Mouse (Mus musculus): ENCODE measurements around the gene Prr5l. TPM values are rescaled to one million over a fixed set of nuclear protein-coding genes. Genes with fewer than 3 reads are reported as not detected.
A peak's percentile ranks its signal among the peaks of the same experiment; 100 is the strongest.

The Prr5l gene
- polyA plus RNA-seq, 1 experiment from 2014 or later, result 40.5 TPM

DNA sequence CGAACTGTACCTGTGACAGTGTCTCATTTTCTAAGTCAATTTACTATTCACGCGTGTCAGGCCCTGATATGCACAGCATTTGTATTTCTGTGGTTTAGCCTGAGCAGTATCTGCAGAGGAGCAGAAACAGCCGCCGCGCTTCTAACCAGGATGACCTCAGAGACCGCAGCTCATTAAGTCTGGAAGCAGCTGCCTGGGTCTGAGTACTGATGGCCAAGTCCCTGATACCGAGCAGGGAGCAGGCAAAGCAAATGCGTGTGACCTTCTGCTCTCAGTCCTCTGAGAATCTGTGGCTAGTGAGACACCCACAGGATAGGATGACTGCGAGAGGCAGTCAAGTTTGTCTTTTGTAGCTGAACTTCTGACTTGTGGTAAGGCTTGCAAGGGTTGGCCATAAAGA is 120.4 kb downstream of the Prr5l start:
- H3K27me3 ChIP-seq (replicated peaks; ENCODE audit: insufficient read depth, low read length), result no peaks in the 10 kb centered on the region
- no peaks in the 10 kb centered on the region for H3K9me3 ChIP-seq (ENCODE audit: low read length)
- ATAC-seq, result peak; percentile 59
- no peaks in the 10 kb centered on the region; the same call in 1 of the 2 replicates for H3K4me1 ChIP-seq (ENCODE audit: insufficient read depth, low read depth, low read length)
- WGBS, result 54% methylated on average over 10 of the region's 10 CpGs
- no peaks in the 10 kb centered on the region for H3K36me3 ChIP-seq (ENCODE audit: insufficient read depth, low read length)
- no peak for TF ChIP-seq CTCF (IDR thresholded peaks at IDR 0.05)
- TF ChIP-seq EP300 (IDR thresholded peaks at IDR 0.05), result no peak
- peak overlapping the region; percentile 64 for H3K27ac ChIP-seq (ENCODE audit: low read length)
- H3K4me2 ChIP-seq (replicated peaks; ENCODE audit: low read depth, low read length), result no peak overlapping the region
- no peak overlapping the region for H3K9ac ChIP-seq (replicated peaks; ENCODE audit: low read depth)
- no peak overlapping the region for H3K4me3 ChIP-seq (ENCODE audit: low read depth, low read length)
- DNase-seq (ENCODE audit: low spot score), result peak; percentile 58

DNA sequence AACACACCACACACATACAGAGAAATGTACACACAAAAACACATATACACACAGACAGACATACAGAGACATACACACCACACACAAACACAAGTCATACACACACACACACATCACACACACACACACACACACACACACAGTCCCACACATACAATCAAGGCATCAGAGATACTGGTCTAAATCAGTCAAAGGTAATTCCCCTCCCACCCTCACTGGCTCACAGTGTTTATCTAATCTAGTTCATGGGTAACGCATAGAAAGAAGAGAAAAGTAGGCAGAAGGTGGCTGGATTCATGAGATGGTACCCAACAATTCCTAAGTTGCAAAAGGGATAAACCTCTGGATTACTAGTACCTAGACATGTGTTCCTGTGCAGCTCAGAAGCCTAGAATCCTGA is 120.9 kb downstream of the Prr5l start:
- Histone ChIP-seq H3K9ac (replicated peaks; ENCODE audit: low read depth) (no peak overlapping the region), H3K36me3 (ENCODE audit: insufficient read depth, low read length) (no peaks in the 10 kb centered on the region), H3K27ac (ENCODE audit: low read length) (no peak overlapping the region), H3K9me3 (ENCODE audit: low read length) (no peaks in the 10 kb centered on the region), H3K27me3 (replicated peaks; ENCODE audit: insufficient read depth, low read length) (no peaks in the 10 kb centered on the region), H3K4me3 (ENCODE audit: low read depth, low read length) (no peak overlapping the region), H3K4me2 (replicated peaks; ENCODE audit: low read depth, low read length) (no peak overlapping the region), H3K4me1 (ENCODE audit: insufficient read depth, low read depth, low read length) (no peaks in the 10 kb centered on the region; the same call in 1 of the 2 replicates)
- DNase-seq (ENCODE audit: low spot score) (no peak), ATAC-seq (no peak)
- TF ChIP-seq CTCF (IDR thresholded peaks at IDR 0.05) (no peak), EP300 (IDR thresholded peaks at IDR 0.05) (no peak)
- whole genome bisulfite sequencing, result 70% methylated on average over 1 of the region's 1 CpGs

DNA sequence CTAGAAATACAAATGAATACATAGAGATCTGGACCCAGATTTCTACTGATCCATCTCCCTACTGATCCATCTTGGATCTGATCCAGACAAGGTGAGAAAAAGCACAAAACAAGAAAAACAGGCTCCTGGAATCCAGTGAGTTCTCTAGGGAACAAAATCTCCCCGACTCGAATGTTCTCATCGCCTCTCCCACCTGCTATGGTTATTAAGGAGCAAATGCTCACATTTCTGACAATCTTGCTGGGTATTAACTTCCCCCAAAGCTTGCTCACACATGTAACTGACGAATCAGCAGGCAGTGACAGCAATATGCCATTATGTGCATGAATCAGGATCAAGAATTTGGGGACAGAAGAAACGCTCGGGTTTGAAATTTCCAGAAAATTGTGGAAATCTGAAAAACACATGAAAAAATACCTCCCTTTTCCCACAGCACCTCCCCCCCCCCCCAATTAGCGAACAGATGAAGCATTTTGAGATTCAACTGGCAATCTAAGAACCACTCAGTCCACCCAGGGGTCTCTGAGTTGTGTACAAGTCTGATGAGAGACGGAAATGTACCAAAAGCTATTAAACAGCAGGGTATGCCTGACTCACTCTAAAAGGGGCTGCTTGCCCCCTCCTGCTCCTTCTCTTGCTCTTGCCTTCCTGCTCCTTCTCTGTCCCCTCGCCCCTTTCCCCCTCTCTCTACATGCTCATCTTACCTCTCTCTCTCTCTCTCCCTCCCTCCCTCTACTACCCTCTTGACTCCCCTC is 123.1 kb downstream of the Prr5l start:
- Histone ChIP-seq H3K4me1 (ENCODE audit: insufficient read depth, low read depth, low read length) (peaks cover 4% of the 10 kb centered on the region; the same call in 1 of the 2 replicates), H3K4me2 (replicated peaks; ENCODE audit: low read depth, low read length) (no peak overlapping the region), H3K27ac (ENCODE audit: low read length) (no peak overlapping the region), H3K9me3 (ENCODE audit: low read length) (no peaks in the 10 kb centered on the region), H3K36me3 (ENCODE audit: insufficient read depth, low read length) (no peaks in the 10 kb centered on the region), H3K9ac (replicated peaks; ENCODE audit: low read depth) (no peak overlapping the region), H3K27me3 (replicated peaks; ENCODE audit: insufficient read depth, low read length) (no peaks in the 10 kb centered on the region), H3K4me3 (ENCODE audit: low read depth, low read length) (no peak overlapping the region)
- no peak for ATAC-seq
- 70% methylated on average over 9 of the region's 9 CpGs for WGBS
- no peak for TF ChIP-seq EP300 (IDR thresholded peaks at IDR 0.05)
- no peak for TF ChIP-seq CTCF (IDR thresholded peaks at IDR 0.05)
- no peak for DNase-seq (ENCODE audit: low spot score)

DNA sequence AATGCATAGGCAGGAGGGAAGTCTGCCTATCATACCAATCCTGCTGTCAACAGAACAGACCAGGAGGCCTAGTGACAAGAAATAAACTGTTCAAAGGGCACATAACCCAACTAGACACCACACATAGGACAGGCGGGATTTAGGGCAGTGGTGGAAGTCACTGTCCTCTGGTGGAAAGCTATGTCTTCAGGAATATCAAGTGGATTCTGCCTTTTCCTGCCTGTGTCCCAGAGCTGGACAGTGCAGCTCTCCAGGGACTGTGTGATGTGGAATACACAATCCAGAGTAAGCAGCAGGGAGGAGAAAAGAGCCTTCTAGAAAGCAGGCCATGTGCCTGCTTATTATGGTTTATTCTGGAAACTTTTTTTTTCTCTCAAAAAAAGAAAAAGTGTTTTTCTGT is 125.0 kb downstream of the Prr5l start:
- 100% methylated on average over 1 of the region's 1 CpGs for WGBS
- DNase-seq (ENCODE audit: low spot score) (no peak), ATAC-seq (no peak)
- peaks cover 9% of the 10 kb centered on the region for H3K4me1 ChIP-seq (ENCODE audit: insufficient read depth, low read depth, low read length)
- H3K27ac ChIP-seq (ENCODE audit: low read length), result no peak overlapping the region
- no peak overlapping the region for H3K9ac ChIP-seq (replicated peaks; ENCODE audit: low read depth)
- H3K27me3 ChIP-seq (replicated peaks; ENCODE audit: insufficient read depth, low read length), result no peaks in the 10 kb centered on the region
- TF ChIP-seq EP300 (IDR thresholded peaks at IDR 0.05) (no peak), CTCF (IDR thresholded peaks at IDR 0.05) (no peak)
- H3K4me3 ChIP-seq (ENCODE audit: low read depth, low read length), result no peak overlapping the region
- H3K36me3 ChIP-seq (ENCODE audit: insufficient read depth, low read length), result no peaks in the 10 kb centered on the region
- H3K4me2 ChIP-seq (replicated peaks; ENCODE audit: low read depth, low read length), result no peak overlapping the region
- no peaks in the 10 kb centered on the region for H3K9me3 ChIP-seq (ENCODE audit: low read length)

DNA sequence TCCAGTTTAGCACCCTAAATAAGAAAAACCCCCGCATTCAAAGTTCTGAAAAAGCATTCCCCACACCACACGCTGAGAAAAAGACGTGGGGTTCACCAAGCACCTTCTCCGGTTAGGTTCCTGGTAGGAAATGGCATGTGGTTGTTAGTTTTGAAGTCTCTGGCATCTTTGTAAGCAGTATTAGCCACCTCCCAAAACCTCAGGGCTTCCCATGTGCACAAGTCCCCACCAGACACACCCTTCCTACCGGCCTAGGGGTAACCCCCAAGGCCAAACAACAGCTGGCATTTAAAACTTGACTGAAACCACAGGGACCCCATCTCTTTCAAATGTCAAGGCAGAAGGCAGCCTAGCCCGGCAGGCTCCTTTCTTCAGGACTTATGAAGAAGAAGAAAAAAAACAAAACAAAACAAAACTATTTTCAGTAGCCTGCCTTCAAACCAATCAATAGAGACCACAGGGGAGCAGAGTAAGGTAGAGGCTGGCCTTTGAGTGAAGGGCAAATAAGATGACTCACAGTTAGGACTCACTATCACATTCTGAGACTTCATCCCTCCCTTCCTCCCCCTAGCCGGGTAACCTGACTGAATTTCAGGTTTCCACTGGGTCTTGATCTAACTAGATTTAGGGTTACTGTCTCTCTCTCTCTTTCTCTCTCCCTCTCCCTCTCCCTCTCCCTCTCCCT is 126.6 kb downstream of the Prr5l start:
- TF ChIP-seq EP300 (IDR thresholded peaks at IDR 0.05), result no peak
- TF ChIP-seq CTCF (IDR thresholded peaks at IDR 0.05), result no peak
- ATAC-seq (no peak), DNase-seq (ENCODE audit: low spot score) (no peak)
- Histone ChIP-seq H3K27ac (ENCODE audit: low read length) (no peak overlapping the region), H3K27me3 (replicated peaks; ENCODE audit: insufficient read depth, low read length) (no peaks in the 10 kb centered on the region), H3K9ac (replicated peaks; ENCODE audit: low read depth) (no peak overlapping the region), H3K36me3 (ENCODE audit: insufficient read depth, low read length) (no peaks in the 10 kb centered on the region), H3K9me3 (ENCODE audit: low read length) (no peaks in the 10 kb centered on the region), H3K4me2 (replicated peaks; ENCODE audit: low read depth, low read length) (no peak overlapping the region), H3K4me1 (ENCODE audit: insufficient read depth, low read depth, low read length) (peaks cover 15% of the 10 kb centered on the region), H3K4me3 (ENCODE audit: low read depth, low read length) (no peak overlapping the region)
- 50% methylated on average over 7 of the region's 7 CpGs for WGBS

DNA sequence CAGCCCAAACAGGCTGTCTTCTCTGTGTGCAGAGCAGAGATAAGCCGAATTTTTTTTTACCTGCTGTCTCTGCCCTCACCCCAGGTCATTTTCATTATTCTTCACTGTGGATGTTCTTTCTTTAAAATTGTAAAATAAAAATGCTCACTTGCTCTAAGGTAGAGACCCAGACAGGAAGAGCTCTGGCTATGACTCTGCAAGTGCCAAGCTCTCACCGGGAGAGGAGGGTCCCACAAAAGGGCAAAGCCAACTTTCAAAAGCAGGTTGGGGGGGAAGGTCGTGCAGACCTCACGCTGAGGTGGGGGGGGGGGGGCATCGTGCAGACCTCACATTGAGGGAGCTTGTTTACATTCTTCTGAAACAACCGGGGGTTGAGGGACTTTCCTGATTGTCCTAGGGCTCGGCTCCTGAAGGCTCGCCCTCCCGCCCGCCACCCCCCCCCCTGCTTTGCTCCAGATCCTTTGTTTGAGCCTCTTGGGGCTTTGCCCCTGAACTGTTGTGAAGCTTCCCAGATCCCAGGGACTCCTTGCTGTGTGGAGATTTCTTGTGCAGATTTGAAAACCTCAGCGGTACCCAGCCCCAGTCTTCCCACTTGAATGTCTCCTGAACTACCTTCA is 127.8 kb downstream of the Prr5l start:
- ATAC-seq, result no peak
- Histone ChIP-seq H3K4me1 (ENCODE audit: insufficient read depth, low read depth, low read length) (peaks cover 15% of the 10 kb centered on the region), H3K4me2 (replicated peaks; ENCODE audit: low read depth, low read length) (0 out of 2 replicates have a peak overlapping the region, but pooled peaks have one; percentile 25), H3K27me3 (replicated peaks; ENCODE audit: insufficient read depth, low read length) (no peaks in the 10 kb centered on the region), H3K27ac (ENCODE audit: low read length) (no peak overlapping the region), H3K9ac (replicated peaks; ENCODE audit: low read depth) (no peak overlapping the region), H3K36me3 (ENCODE audit: insufficient read depth, low read length) (no peaks in the 10 kb centered on the region), H3K4me3 (ENCODE audit: low read depth, low read length) (no peak overlapping the region), H3K9me3 (ENCODE audit: low read length) (no peaks in the 10 kb centered on the region)
- no peak for DNase-seq (ENCODE audit: low spot score)
- WGBS, result 21% methylated on average over 10 of the region's 11 CpGs
- TF ChIP-seq EP300 (IDR thresholded peaks at IDR 0.05), result no peak
- no peak for TF ChIP-seq CTCF (IDR thresholded peaks at IDR 0.05)
